Mouse (Mus musculus) ES-E14 (cell line): ENCODE measurements at regions not wholly inside any gene's neighbourhood (a gene's known extent, or its start where the extent isn't known, plus 50 kb on each side); places are given as distances from the start of the nearest gene placed in this dataset.

Experiments
- DNase-seq: peaks from one replicate; pipeline ENCODE4 v3.0.0-alpha.2; 2013; ENCODE audit warnings: low read depth, low spot score
- H3K27ac ChIP-seq: 2 replicates; pipeline ENCODE4 v1.5.1; 2012; ENCODE audit warnings: low read depth, mild to moderate bottlenecking, low read length, moderate library complexity, mixed read lengths; ENCODE audit not compliant: poor library complexity, insufficient read depth, severe bottlenecking
- H3K36me3 ChIP-seq: 2 replicates; pipeline ENCODE4 v1.6.1; 2012; ENCODE audit warnings: mild to moderate bottlenecking, low read length, moderate library complexity, mixed read lengths; ENCODE audit not compliant: control insufficient read depth, poor library complexity, insufficient read depth, severe bottlenecking
- H3K4me1 ChIP-seq, 2 experiments: fragments of 150-350 bp in 1 of 2; sonication (generic) in 1 of 2; 2 replicates each; pipeline ENCODE4 v1.6.1; 2012; ENCODE audit warnings: low read length in 2 of 2, mild to moderate bottlenecking in 1 of 2, mixed read lengths in 1 of 2; ENCODE audit not compliant: control insufficient read depth in 2 of 2, insufficient read depth in 2 of 2, poor library complexity in 1 of 2
- H3K4me3 ChIP-seq, 2 experiments: fragments of 150-350 bp in 1 of 2; sonication (generic) in 1 of 2; 2 replicates each; pipeline ENCODE4 v1.5.1; 2012; ENCODE audit warnings: low read length in 2 of 2, low read depth in 1 of 2, mild to moderate bottlenecking in 1 of 2, mixed read lengths in 1 of 2; ENCODE audit not compliant: insufficient read depth in 1 of 2, poor library complexity in 1 of 2, severe bottlenecking in 1 of 2
- H3K9ac ChIP-seq: 2 replicates; pipeline ENCODE4 v1.6.1; 2012; ENCODE audit warnings: low read depth, mild to moderate bottlenecking, low read length, mixed read lengths; ENCODE audit not compliant: poor library complexity, insufficient read depth, severe bottlenecking
- H3K9me3 ChIP-seq: fragments of 150-350 bp; sonication (generic); 2 replicates; pipeline ENCODE4 v1.6.1; 2012; ENCODE audit warnings: low read depth, mild to moderate bottlenecking, low read length; ENCODE audit not compliant: control insufficient read depth, insufficient read depth
- CHD2 ChIP-seq: IDR thresholded peaks from 2 replicates; pipeline ENCODE4 v1.6.1; 2014; ENCODE audit warnings: mild to moderate bottlenecking, low read depth, low read length, inconsistent platforms
- HCFC1 ChIP-seq: IDR thresholded peaks from 2 replicates; pipeline ENCODE4 v1.6.1; 2012; ENCODE audit warnings: low read length, inconsistent platforms, borderline replicate concordance; ENCODE audit not compliant: insufficient read depth
- MAFK ChIP-seq: IDR thresholded peaks from 2 replicates; pipeline ENCODE4 v1.6.1; 2014; ENCODE audit warnings: mild to moderate bottlenecking, low read depth, low read length, inconsistent platforms; ENCODE audit not compliant: insufficient read depth
- ZC3H11A ChIP-seq: IDR thresholded peaks from 2 replicates; pipeline ENCODE4 v1.6.1; 2012; ENCODE audit warnings: low read depth, mild to moderate bottlenecking, inconsistent platforms, low read length, borderline replicate concordance
- ZNF384 ChIP-seq: IDR thresholded peaks from 2 replicates; pipeline ENCODE4 v1.6.1; 2012; ENCODE audit warnings: low read depth, low read length, inconsistent platforms
- in situ Hi-C, 2 experiments: fragments of 600-800 bp; cut with MboI; formaldehyde crosslinking; loops; one replicate each; pipeline ENCODE4 v1.15.1; 2025; ENCODE audit warnings: low sequenced_read_pairs in 2 of 2, inconsistent platforms in 1 of 2; ENCODE audit not compliant: unreplicated experiment in 2 of 2

- Histone ChIP-seq H3K9ac (no peak overlapping the region), H3K9me3 (no peaks in the 10 kb centered on the region), H3K4me1 (no peaks in the 10 kb centered on the region), H3K4me3 (no peak overlapping the region), H3K27ac (no peak overlapping the region), H3K36me3 (no peaks in the 10 kb centered on the region)
- TF ChIP-seq HCFC1 (no peak), ZC3H11A (no peak), CHD2 (no peak), ZNF384 (no peak), MAFK (no peak)
- in situ Hi-C loops: no loop called here
- DNase-seq: no peak
These were observed 56.6 kb downstream of the Sucnr1 start for GRCm38 (mm10) chr3:60138319-60138718.

GRCm38 (mm10) chr3:60159865-60160264 lies 78.2 kb downstream of the Sucnr1 start:
- TF ChIP-seq HCFC1 (no peak), ZC3H11A (no peak), ZNF384 (no peak), MAFK (no peak), CHD2 (no peak)
- Histone ChIP-seq H3K4me1 (no peaks in the 10 kb centered on the region), H3K9me3 (no peaks in the 10 kb centered on the region), H3K36me3 (no peaks in the 10 kb centered on the region), H3K4me3 (no peak overlapping the region), H3K9ac (no peak overlapping the region), H3K27ac (no peak overlapping the region)
- in situ Hi-C loops: no loop called here
- DNase-seq: no peak

GRCm38 (mm10) chr3:60167633-60168032 lies 86.0 kb downstream of the Sucnr1 start:
- H3K4me1 ChIP-seq: no peaks in the 10 kb centered on the region
- no peak overlapping the region for H3K27ac ChIP-seq
- no peak for TF ChIP-seq HCFC1
- H3K9ac ChIP-seq: no peak overlapping the region
- H3K36me3 ChIP-seq: no peaks in the 10 kb centered on the region
- H3K4me3 ChIP-seq: no peak overlapping the region
- H3K9me3 ChIP-seq: no peaks in the 10 kb centered on the region
- in situ Hi-C loops: no loop called here
- no peak for DNase-seq

GRCm38 (mm10) chr3:60168135-60168926 lies 86.7 kb downstream of the Sucnr1 start:
- no peak for DNase-seq
- in situ Hi-C loops: no loop called here
- no peak overlapping the region for H3K9ac ChIP-seq
- no peaks in the 10 kb centered on the region for H3K36me3 ChIP-seq
- no peaks in the 10 kb centered on the region for H3K4me1 ChIP-seq
- no peak overlapping the region for H3K4me3 ChIP-seq
- TF ChIP-seq CHD2: no peak
- no peak for TF ChIP-seq HCFC1
- TF ChIP-seq MAFK: no peak
- no peak for TF ChIP-seq ZC3H11A
- TF ChIP-seq ZNF384: no peak
- H3K27ac ChIP-seq: no peak overlapping the region
- H3K9me3 ChIP-seq: no peaks in the 10 kb centered on the region

- Histone ChIP-seq H3K9ac (no peak overlapping the region), H3K27ac (no peak overlapping the region), H3K9me3 (no peaks in the 10 kb centered on the region), H3K4me1 (no peaks in the 10 kb centered on the region), H3K36me3 (no peaks in the 10 kb centered on the region), H3K4me3 (no peak overlapping the region)
- no peak for DNase-seq
- in situ Hi-C loops: no loop called here
- no peak for TF ChIP-seq ZNF384
- TF ChIP-seq CHD2: no peak
- no peak for TF ChIP-seq ZC3H11A
- TF ChIP-seq MAFK: no peak
- TF ChIP-seq HCFC1: no peak
These were observed 87.9 kb downstream of the Sucnr1 start for GRCm38 (mm10) chr3:60169606-60170005.
